Mouse (Mus musculus) right cerebral cortex, postnatal 4 days (tissue): ENCODE measurements around the gene Nrip2.
A peak's percentile ranks its signal among the peaks of the same experiment; 100 is the strongest.

Source experiments
- DNase-seq: peaks from one replicate; pipeline ENCODE4 v3.0.0-alpha.2; 2022

The Nrip2 gene

DNA sequence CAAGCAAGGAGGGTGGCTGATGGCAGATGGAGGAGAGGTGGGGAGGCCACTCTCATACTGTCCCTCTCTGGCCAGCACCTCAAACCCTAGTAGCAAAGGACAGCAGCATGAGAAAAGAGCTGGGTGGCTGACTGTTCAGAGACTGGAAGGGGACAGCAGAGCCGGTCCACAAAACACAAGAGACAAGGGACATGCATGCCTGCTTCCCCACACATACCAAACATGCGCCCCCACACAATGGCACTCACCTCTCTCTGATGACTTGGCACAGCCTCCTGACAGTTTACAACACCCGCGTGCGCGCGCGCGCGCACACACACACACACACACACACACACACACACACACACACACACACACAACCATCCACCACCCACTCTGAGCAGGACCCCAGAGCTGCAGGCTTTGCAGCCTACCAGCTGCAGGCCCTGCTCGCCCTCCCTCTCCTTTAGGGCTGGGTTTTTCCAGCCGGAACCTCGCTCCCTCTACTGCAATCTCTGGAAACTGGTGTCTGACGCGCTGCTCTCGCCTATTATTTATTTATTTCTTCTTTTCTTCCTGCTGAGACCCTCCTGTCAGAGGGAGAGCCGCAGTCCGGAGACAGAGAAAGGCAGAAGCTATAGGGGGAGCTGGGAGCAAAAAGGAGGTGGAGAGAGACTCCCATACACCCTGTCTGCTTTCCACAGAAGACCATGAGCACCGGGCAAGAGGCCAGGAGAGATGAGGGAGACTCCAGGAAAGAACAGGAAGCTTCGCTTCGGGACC is 507 bp downstream of the Nrip2 start:
- peak; percentile 61 for DNase-seq

DNA sequence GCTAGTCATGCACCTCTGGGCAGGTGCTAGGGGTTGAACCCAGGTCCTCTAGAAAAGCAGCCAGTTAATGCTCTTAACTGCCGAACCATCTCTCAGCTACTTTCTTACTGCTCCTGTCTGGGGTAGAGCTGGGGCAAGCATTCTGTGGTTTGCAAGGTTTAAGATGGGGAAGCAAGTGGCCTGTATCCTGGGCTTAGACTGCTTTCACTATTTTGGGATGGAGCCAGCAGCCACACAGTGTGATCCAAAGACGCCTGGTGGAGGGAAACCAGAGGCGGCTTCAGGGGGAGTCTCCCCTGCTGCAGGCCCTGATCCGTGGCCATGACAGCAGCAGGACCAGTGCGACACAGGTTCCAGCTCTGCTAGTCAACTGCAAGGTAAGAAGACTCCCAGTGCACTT is 5.6 kb downstream of the Nrip2 start:
- DNase-seq: no peak

GRCm38 (mm10) chr6:128408544-128409125 is 9.5 kb downstream of the Nrip2 start:
- no peak for DNase-seq

DNA sequence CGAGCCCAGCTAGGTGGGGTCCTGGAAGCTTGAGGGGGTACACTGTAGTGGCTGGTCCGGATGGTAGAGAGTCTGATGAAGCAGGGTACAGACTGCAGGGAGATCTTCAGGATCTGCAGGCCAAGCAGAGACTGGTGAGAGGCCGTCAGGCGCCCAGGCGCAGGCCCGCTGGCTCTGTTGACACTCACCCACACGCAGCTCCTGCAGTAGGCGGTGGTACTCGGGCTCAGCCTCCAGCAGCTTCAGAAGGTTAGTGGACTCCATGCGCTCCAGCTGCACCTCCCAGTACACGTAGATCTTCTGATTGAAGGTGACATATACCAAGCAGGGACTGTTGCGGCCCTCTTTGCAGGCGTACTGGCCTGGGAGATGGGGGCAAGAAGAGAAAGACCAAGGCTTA is 11.2 kb downstream of the Nrip2 start:
- DNase-seq: no peak

DNA sequence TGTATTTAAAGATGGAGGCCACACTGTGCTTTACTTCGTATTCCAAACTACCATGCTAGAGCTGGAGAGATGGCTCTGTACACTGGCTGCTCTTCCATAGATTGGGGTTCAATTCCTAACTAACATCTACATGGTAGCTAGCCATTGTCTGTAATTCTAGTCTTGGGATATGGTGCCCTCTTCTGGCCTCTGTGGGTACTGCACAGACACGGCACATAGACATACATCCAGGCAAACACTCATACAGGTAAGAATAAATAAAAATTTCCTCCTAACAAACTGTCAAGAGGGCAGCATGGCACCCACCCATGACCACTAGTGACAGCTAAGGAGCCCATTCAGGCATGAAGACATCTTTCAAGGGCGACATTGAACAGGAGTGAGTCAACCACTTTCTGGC is 12.0 kb downstream of the Nrip2 start:
- DNase-seq: peak; percentile 87

DNA sequence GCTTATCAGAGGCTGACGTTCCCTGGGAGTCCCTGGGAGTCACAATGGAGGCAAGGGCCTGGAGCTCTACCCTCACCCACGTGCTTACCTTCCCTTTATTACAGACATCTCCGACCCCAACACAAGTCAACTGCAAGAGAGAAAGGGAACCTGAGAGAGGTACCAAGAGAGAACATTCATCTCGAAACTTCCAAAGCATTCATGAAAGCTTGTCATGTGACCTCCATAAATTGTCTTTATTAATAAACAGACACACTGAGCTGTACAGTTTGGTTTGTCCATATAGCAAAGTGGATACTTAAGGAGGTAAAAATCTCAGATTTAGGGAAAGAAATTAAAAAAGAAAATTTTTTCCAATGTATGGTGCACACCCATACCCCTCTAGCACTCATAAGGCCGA is 17.1 kb downstream of the Nrip2 start:
- DNase-seq: no peak

GRCm38 (mm10) chr6:128418076-128418475 is 19.0 kb downstream of the Nrip2 start:
- no peak for DNase-seq

DNA sequence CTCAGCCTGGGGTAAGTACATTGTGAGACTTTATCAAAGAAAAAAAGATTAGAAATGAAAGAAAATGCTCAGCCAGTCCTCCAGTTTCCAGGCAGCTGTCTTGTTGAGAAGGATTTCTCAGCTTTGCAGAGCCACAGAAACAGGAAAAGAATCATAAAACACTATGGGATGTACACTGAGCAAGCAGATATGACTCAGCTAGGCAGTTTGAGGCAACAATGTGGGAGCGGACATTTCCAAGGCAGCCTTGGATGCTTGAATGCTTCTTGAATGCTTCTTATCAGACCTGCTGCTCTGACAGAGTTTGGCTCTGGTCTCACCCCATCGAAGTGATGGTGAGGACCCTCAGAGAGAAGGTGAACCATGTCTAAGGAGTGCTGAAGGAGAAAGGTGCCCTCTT is 21.9 kb downstream of the Nrip2 start:
- no peak for DNase-seq

DNA sequence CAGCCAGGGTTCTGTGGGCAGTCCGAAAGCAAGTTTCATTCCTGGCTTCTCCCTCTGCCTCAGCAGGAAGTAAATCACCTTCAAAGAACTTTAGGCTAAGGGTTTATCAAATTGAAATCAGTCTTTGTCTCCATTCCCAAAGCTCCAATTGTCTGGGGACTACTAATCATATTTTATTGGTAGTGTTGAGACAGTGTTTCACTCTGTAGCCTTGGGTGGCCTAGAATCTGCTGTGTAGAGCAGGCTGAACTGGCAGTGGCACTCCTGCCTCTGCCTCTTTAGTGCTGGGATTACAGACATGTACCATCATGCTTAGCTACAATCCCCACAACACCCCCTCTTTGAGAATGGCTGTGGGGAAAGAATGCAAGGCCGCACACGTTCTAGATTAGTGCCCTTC is 22.4 kb downstream of the Nrip2 start:
- DNase-seq: no peak

- no peak for DNase-seq
Observed at GRCm38 (mm10) chr6:128423496-128424268, 24.6 kb downstream of the Nrip2 start.

GRCm38 (mm10) chr6:128424269-128425019 is 25.3 kb downstream of the Nrip2 start, which contains the start of gene Itfg2:
Gene Itfg2 (minus strand): TSS chr6:128424931.
- DNase-seq: peak; percentile 91

DNA sequence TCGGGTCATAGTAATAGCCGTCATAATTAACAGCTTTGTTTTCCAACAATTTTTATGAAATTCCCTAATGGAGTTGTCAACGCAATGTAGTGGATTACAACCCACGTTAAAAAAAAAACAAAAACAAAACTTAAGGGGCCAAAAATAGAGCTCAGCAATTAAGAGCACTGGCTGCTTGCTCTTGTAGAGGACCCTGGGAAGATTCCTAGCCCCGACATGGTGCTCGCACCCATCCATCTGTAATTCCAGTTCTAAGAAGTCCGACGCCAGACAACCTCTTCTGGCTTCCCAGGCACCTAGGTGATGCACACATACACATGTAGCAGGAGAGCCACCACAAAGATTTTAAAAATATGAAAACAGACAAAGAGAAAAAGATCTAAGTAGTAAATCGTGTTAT is 25.9 kb downstream of the Nrip2 start:
- no peak for DNase-seq

DNA sequence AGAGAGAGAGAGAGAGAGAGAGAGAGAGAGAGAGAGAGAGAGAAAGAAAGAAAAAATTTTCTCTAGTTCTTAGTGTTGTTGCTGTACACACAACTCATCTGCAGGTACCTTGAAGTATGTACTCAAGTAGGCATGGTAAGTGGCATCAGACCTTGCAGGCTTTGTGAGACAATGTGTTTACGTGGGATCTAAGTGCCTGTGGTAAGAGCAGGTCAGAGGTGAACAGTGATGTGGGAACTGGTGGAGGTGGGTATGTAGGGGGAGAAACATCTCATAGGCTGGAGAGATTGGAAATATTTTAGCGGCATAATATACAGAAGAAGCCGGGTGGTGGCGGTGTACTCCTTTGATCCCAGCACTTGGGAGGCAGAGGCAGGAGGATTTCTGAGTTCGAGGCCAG is 28.5 kb downstream of the Nrip2 start:
- no peak for DNase-seq

DNA sequence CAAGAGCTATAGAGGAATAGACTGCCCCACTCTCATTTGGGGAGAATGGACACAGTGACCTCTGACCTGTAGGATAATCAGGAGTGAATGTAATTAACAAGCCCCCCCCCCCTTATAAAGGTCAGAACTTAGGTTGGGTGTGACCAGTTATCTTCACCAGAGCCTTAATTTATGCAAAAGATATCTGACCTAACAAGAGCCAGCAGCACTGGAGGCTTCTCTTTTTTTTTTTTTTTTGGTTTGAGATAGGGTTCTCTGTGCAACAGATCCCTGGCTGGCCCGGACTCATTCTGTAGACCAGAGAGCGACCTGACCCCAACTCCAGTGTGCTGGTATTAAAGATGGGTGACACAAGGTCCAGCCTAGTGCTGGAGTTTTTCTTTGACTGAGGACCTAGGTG is 30.2 kb downstream of the Nrip2 start:
- DNase-seq: no peak

GRCm38 (mm10) chr6:128429826-128430225 is 30.7 kb downstream of the Nrip2 start:
- no peak for DNase-seq

- no peak for DNase-seq
Observed at GRCm38 (mm10) chr6:128432356-128432915, 33.3 kb downstream of the Nrip2 start.

GRCm38 (mm10) chr6:128433566-128433965 is 34.5 kb downstream of the Nrip2 start:
- no peak for DNase-seq

GRCm38 (mm10) chr6:128435474-128435873 is 36.4 kb downstream of the Nrip2 start:
- DNase-seq: no peak

DNA sequence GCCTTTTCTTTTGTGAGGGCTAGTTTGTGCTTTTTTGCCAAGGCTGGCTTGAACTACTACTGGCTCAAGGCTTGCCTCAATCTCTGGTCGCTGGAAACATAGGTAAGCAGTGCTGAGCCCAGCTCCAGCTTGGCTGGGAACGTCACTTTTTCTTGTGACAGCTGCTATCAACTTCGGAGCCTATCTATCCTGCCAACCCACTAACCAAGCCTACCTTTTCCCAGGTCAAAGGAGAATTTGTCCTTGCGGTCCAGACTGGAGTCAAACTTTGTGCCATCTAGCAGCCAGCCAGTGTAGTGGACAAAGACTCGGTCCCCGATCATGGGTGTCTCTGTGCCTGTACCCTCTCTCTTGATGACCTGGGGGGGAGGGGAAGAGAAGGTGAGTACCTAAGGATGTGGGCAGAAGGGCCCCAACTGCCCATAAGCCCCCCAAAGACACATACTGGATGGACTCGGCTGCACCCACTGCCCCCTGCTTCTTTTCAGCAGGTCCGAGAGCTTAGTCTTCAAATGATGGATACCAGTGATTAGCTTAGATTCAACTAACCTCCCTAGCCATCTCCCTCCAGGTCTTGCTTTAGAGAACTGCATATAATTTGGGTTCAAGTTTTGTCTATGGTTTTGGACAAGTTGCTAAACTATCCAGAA is 37.4 kb downstream of the Nrip2 start:
- no peak for DNase-seq

GRCm38 (mm10) chr6:128437288-128437687 is 38.2 kb downstream of the Nrip2 start:
- DNase-seq: no peak

GRCm38 (mm10) chr6:128437731-128438316 is 38.7 kb downstream of the Nrip2 start:
- peak; percentile 63 for DNase-seq

GRCm38 (mm10) chr6:128438317-128438870 is 39.3 kb downstream of the Nrip2 start, which contains the start of gene Fkbp4:
Gene Fkbp4 (minus strand): TSS chr6:128438677.
- DNase-seq: peak; percentile 90
